Mouse (Mus musculus) left cerebral cortex, postnatal 36 days (tissue): ENCODE data around the gene Usp30. TPM values are rescaled to one million over a fixed set of nuclear protein-coding genes. Genes with fewer than 3 reads are reported as not detected.

Source experiments
- DNase-seq, 2 experiments: peaks; one replicate each; pipeline ENCODE4 v3.0.0; 2021 to 2022; ENCODE audit warnings: low spot score in 2 of 2, mixed read lengths in 1 of 2
- intact Hi-C: fragments of 180-260 bp; cut with DNase I; formaldehyde crosslinking; loops from one replicate; pipeline ENCODE4 v1.15.1; 2025
- total RNA-seq, 2 experiments: library from RNA; stranded (reverse); gene quantifications; 2 replicates each; pipeline ENCODE4 v1.2.3; 2021

Gene Usp30
- total RNA-seq, 2 experiments from 2014 or later, result 38.5 to 42.0 TPM

GRCm38 (mm10) chr5:114115030-114115429 is 49.8 kb downstream of the Usp30 start:
- DNase-seq, result no peak

GRCm38 (mm10) chr5:114116586-114116985 is 51.3 kb downstream of the Usp30 start:
- intact Hi-C loops, result no loop called here
- DNase-seq, result no peak

More at GRCm38 (mm10) chr5:114115030-114115429, 49.8 kb downstream of the Usp30 start:
- intact Hi-C loops, result no loop called here

- DNase-seq, result no peak
- intact Hi-C loops, result no loop called here
These were observed 54.5 kb downstream of the Usp30 start for GRCm38 (mm10) chr5:114119806-114120205.

- DNase-seq, result no peak
- intact Hi-C loops, result loop anchor here (2.0 kb wide), 1 partner anchor 25 kb away; no protein-coding TSS in a partner anchor
These were observed 60.7 kb downstream of the Usp30 start for GRCm38 (mm10) chr5:114126008-114126407.

- intact Hi-C loops, result loop anchor here (2.0 kb wide), 1 partner anchor 26 kb away; no protein-coding TSS in a partner anchor
- no peak for DNase-seq
These were observed 61.4 kb downstream of the Usp30 start for GRCm38 (mm10) chr5:114126499-114127244.

- intact Hi-C loops, result loop anchor here (2.0 kb wide), 1 partner anchor 27 kb away; no protein-coding TSS in a partner anchor
- peak; percentile 71 to 77 for DNase-seq
These were observed 62.4 kb downstream of the Usp30 start, which contains the start of gene Alkbh2 for GRCm38 (mm10) chr5:114127374-114128349. Gene Alkbh2, minus strand, starts transcription at chr5:114128218.

- no peak for DNase-seq
- intact Hi-C loops, result loop anchor here (10.0 kb wide), 1 partner anchor 175 kb away; no protein-coding TSS in a partner anchor
These were observed 64.4 kb downstream of the Usp30 start for GRCm38 (mm10) chr5:114129550-114130210.

- no peak for DNase-seq
- intact Hi-C loops, result loop anchor here (10.0 kb wide), 1 partner anchor 175 kb away; no protein-coding TSS in a partner anchor
These were observed 64.9 kb downstream of the Usp30 start, which contains the start of gene Ung for GRCm38 (mm10) chr5:114130211-114130605. Gene Ung, plus strand, starts transcription at chr5:114130386.

GRCm38 (mm10) chr5:114130698-114131520 is 65.6 kb downstream of the Usp30 start:
- intact Hi-C loops, result loop anchor here (10.0 kb wide), 1 partner anchor 174 kb away; no protein-coding TSS in a partner anchor
- DNase-seq, result peak; percentile 93 to 94

- DNase-seq, result no peak
- intact Hi-C loops, result loop anchor here (10.0 kb wide), 1 partner anchor 173 kb away; no protein-coding TSS in a partner anchor
These were observed 66.2 kb downstream of the Usp30 start for GRCm38 (mm10) chr5:114131521-114131840.

- intact Hi-C loops, result loop anchor here (10.0 kb wide), 1 partner anchor 172 kb away; no protein-coding TSS in a partner anchor
- no peak for DNase-seq
These were observed 67.6 kb downstream of the Usp30 start for GRCm38 (mm10) chr5:114132841-114133240.

- intact Hi-C loops, result loop anchor here (10.0 kb wide), 1 partner anchor 171 kb away; no protein-coding TSS in a partner anchor
- no peak for DNase-seq
These were observed 68.9 kb downstream of the Usp30 start for GRCm38 (mm10) chr5:114134091-114134534.

- DNase-seq, result no peak
- intact Hi-C loops, result loop anchor here (10.0 kb wide), 1 partner anchor 169 kb away; no protein-coding TSS in a partner anchor
These were observed 70.3 kb downstream of the Usp30 start for GRCm38 (mm10) chr5:114135516-114135915.

GRCm38 (mm10) chr5:114137481-114138276 is 72.4 kb downstream of the Usp30 start:
- no peak for DNase-seq
- intact Hi-C loops, result loop anchor here (10.0 kb wide), 1 partner anchor 167 kb away; no protein-coding TSS in a partner anchor

GRCm38 (mm10) chr5:114138277-114139164 is 73.3 kb downstream of the Usp30 start:
- intact Hi-C loops, result loop anchor here (10.0 kb wide), 1 partner anchor 166 kb away; no protein-coding TSS in a partner anchor
- no peak for DNase-seq

GRCm38 (mm10) chr5:114139175-114139574 is 73.9 kb downstream of the Usp30 start:
- intact Hi-C loops, result loop anchor here (10.0 kb wide), 1 partner anchor 166 kb away; no protein-coding TSS in a partner anchor
- DNase-seq, result peak; percentile 43 to 68
